Mouse (Mus musculus) midbrain, embryonic 16.5 days (tissue): Measurements from ENCODE around the gene Ergic1. TPM values are rescaled to one million over a fixed set of nuclear protein-coding genes. Genes with fewer than 3 reads are reported as not detected.

Experiments used
- ATAC-seq: fragments of 200-750 bp; cut with Nextera tagmentation; 2 replicates; pipeline ENCODE4 v1.8.0; 2017; ENCODE audit warnings: moderate TSS enrichment
- H3K27ac ChIP-seq: fragments of 300-500 bp; sonication (generic); 2 replicates; pipeline ENCODE4 v1.5.1; 2014; ENCODE audit warnings: mild to moderate bottlenecking, low read length, mixed read lengths
- H3K27me3 ChIP-seq: fragments of 300-500 bp; sonication (generic); 2 replicates; pipeline ENCODE4 v1.6.1; 2014; ENCODE audit warnings: low read depth, low read length, mixed read lengths; ENCODE audit not compliant: control insufficient read depth, insufficient read depth
- H3K36me3 ChIP-seq: fragments of 300-500 bp; sonication (generic); 2 replicates; pipeline ENCODE4 v1.6.1; 2014; ENCODE audit warnings: mild to moderate bottlenecking, low read length, moderate library complexity, mixed read lengths; ENCODE audit not compliant: control insufficient read depth, insufficient read depth
- H3K4me1 ChIP-seq: fragments of 300-500 bp; sonication (generic); 2 replicates; pipeline ENCODE4 v1.6.1; 2014; ENCODE audit warnings: mild to moderate bottlenecking, low read length, mixed read lengths; ENCODE audit not compliant: control insufficient read depth, insufficient read depth
- H3K4me2 ChIP-seq: fragments of 300-500 bp; sonication (generic); 2 replicates; pipeline ENCODE4 v1.6.1; 2014; ENCODE audit warnings: mild to moderate bottlenecking, low read length, mixed read lengths
- H3K4me3 ChIP-seq: fragments of 300-500 bp; sonication (generic); 2 replicates; pipeline ENCODE4 v1.5.1; 2014; ENCODE audit warnings: low read depth, mild to moderate bottlenecking, low read length, moderate library complexity, mixed read lengths
- H3K9ac ChIP-seq: fragments of 300-500 bp; sonication (generic); 2 replicates; pipeline ENCODE4 v1.6.1; 2014; ENCODE audit warnings: low read depth, low read length, mixed read lengths
- H3K9me3 ChIP-seq: fragments of 300-500 bp; sonication (generic); replicated peaks from 2 replicates; pipeline ENCODE4 v1.6.1; 2014; ENCODE audit warnings: mild to moderate bottlenecking, low read length, mixed read lengths; ENCODE audit not compliant: control insufficient read depth, poor library complexity, severe bottlenecking
- WGBS: fragments of 180-500 bp; shearing (Covaris S2); extraction: QIAGEN DNeasy Blood & Tissue Kit; methylation state at CpG from one replicate; pipeline ENCODE4 v1.1.7; 2014; 5-methylcytosine and 5-hydroxymethylcytosine counted together
- polyA plus RNA-seq: library from polyadenylated mRNA; unstranded; fragments of >200 nt; fragmentation: Nextera tagmentation; extraction: Ambion mirVana; gene quantifications from 2 replicates; pipeline ENCODE4 v1.2.1, GENCODE M21; 2015

The Ergic1 gene
- polyA plus RNA-seq, 1 experiment from 2014 or later = 103 TPM

DNA sequence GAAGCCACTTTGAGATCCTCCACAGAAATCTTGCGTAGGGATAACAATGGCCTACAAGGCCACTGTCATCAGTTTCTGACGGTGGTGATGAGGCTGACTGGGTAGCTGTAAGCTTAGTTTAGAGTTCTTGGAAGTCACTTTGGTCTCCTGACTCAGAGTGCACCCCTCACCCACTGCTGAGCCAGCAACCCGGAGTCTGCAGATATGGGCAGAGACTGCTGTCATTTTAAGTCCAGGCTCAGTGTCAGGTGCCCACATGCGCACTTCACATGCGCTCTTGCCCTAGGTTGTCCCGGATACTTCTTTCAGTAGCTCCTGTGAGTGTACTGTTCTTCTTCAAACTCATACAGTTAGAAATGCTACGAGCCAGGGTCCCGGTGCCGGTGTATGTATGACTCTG, 72.6 kb downstream of the Ergic1 start:
- Histone ChIP-seq H3K4me3 (no peak overlapping the region), H3K27ac (no peak overlapping the region), H3K27me3 (no peaks in the 10 kb centered on the region), H3K4me1 (no peaks in the 10 kb centered on the region), H3K4me2 (no peak overlapping the region), H3K36me3 (peaks cover 38% of the 10 kb centered on the region), H3K9ac (no peak overlapping the region), H3K9me3 (no peaks in the 10 kb centered on the region)
- ATAC-seq = no peak
- 94% methylated on average over 9 of the region's 9 CpGs for WGBS

DNA sequence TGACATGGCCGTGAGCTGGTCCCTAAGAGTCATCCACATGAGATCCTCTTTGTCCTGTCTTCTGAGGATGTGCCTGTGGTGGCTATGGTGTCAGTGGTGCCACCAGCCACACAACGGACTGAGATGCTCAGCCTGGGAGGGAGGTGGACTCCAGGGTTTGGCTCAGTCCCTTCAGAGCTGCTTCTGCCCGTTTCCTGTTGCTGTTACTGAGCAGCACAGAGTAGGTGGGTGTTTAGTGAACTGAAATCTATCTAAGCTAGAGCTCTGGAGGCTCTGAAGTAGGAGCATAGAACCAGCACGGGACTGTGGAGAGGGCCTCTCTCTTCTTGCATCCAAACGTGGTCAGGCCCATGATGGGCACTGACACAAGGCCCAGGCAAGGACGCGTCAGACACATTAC, 73.2 kb downstream of the Ergic1 start:
- Histone ChIP-seq H3K27me3 (no peaks in the 10 kb centered on the region), H3K9me3 (no peaks in the 10 kb centered on the region), H3K4me2 (no peak overlapping the region), H3K27ac (no peak overlapping the region), H3K4me3 (no peak overlapping the region), H3K36me3 (peaks cover 39% of the 10 kb centered on the region), H3K9ac (no peak overlapping the region), H3K4me1 (no peaks in the 10 kb centered on the region)
- 91% methylated on average over 7 of the region's 7 CpGs for WGBS
- ATAC-seq = no peak

DNA sequence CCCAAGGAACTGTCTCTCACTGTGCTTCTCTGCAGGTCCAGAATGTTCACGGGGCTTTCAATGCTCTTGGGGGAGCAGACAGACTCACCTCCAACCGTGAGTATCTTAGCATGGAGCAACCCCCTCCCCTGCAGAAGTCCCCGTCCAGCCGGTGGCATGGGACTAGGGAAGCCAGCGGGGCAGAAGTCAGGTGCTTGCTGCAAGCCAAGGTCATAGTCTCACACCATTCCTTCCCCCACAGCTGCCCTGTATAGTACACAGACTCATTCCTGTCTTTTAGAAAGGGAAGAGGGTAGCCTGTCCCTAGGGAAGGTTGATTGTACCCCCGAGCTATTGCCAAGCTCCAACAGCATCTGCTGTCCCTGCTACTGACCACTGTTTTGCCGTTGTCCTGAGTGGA, 74.7 kb downstream of the Ergic1 start:
- H3K27me3 ChIP-seq = no peaks in the 10 kb centered on the region
- no peak overlapping the region for H3K4me3 ChIP-seq
- H3K9ac ChIP-seq = no peak overlapping the region
- no peak for ATAC-seq
- H3K9me3 ChIP-seq = no peaks in the 10 kb centered on the region
- no peak overlapping the region for H3K4me2 ChIP-seq
- peaks cover 37% of the 10 kb centered on the region for H3K36me3 ChIP-seq
- 85% methylated on average over 7 of the region's 7 CpGs for WGBS
- H3K4me1 ChIP-seq = no peaks in the 10 kb centered on the region
- H3K27ac ChIP-seq = no peak overlapping the region

DNA sequence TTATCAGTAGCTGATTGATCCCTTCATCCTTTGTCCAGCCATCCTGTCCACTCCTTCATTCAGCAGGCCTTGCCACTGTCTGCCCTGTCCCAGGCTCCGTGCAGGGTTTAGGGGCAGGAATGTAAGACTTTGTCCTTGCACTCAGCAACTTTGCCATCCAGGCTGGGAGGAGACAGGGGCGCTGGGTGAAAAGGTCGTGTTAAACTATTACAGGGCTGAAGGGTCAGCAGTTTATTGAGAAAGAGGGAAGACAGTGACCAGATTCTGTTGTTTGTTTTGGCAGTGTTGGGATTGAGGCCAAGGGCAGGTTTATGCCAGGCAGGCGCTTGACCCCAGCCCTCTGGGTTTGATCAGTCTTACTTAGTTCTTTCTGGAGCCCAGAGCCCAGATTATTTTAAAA, 76.6 kb downstream of the Ergic1 start:
- H3K4me3 ChIP-seq = no peak overlapping the region
- H3K9me3 ChIP-seq = no peaks in the 10 kb centered on the region
- WGBS = 89% methylated on average over 4 of the region's 4 CpGs
- no peak overlapping the region for H3K4me2 ChIP-seq
- no peak overlapping the region for H3K27ac ChIP-seq
- H3K27me3 ChIP-seq = no peaks in the 10 kb centered on the region
- peaks cover 48% of the 10 kb centered on the region for H3K36me3 ChIP-seq
- no peaks in the 10 kb centered on the region for H3K4me1 ChIP-seq
- no peak for ATAC-seq
- H3K9ac ChIP-seq = 0 out of 2 replicates have a peak overlapping the region, but pooled peaks have one; percentile 14

DNA sequence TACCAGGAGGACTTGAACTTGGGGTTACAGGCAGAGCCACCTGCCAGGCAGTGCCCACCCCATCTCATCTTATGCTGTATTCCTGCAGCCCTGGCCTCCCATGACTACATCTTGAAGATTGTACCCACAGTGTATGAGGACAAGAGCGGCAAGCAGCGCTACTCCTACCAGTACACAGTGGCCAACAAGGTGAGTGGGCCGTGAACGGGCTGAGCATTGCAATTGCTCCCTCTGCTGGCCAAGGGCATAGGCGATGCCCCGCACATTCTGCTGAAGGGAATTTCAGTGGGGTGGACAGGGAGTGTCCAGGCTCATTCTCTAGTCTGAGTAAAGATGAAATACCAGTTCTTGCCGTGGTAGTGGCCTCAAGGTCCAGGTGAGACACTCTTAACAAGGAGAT, 77.4 kb downstream of the Ergic1 start:
- Histone ChIP-seq H3K4me1 (no peaks in the 10 kb centered on the region), H3K9ac (no peak overlapping the region), H3K9me3 (no peaks in the 10 kb centered on the region), H3K27ac (no peak overlapping the region), H3K4me3 (no peak overlapping the region), H3K36me3 (peaks cover 55% of the 10 kb centered on the region), H3K27me3 (no peaks in the 10 kb centered on the region), H3K4me2 (no peak overlapping the region)
- peak; percentile 66; the same call in 1 of the 2 replicates for ATAC-seq
- WGBS = 17% methylated on average over 7 of the region's 7 CpGs

DNA sequence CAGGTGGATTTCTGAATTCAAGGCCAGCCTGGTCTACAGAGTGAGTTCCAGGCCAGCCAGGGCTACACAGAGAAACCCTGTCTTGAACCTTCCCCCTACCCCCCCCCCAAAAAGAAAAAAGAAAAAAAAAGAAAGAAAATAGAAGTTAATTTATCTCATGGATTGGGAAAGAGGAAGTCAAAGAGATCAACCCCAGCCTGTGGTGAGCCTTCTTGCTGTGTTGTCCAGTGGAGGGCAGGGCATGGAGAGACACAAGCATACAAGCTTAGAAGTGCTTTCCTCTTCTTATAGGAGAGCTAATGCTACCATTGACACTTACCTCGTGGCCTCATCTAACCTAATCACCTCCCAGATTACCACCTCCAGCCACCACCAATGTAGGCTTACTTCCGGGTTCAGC, 78.5 kb downstream of the Ergic1 start:
- Histone ChIP-seq H3K27ac (no peak overlapping the region), H3K9ac (no peak overlapping the region), H3K4me1 (peaks cover 6% of the 10 kb centered on the region), H3K27me3 (no peaks in the 10 kb centered on the region), H3K9me3 (no peaks in the 10 kb centered on the region), H3K4me3 (no peak overlapping the region), H3K36me3 (peaks cover 57% of the 10 kb centered on the region), H3K4me2 (no peak overlapping the region)
- 93% methylated on average over 2 of the region's 2 CpGs for WGBS
- no peak for ATAC-seq

DNA sequence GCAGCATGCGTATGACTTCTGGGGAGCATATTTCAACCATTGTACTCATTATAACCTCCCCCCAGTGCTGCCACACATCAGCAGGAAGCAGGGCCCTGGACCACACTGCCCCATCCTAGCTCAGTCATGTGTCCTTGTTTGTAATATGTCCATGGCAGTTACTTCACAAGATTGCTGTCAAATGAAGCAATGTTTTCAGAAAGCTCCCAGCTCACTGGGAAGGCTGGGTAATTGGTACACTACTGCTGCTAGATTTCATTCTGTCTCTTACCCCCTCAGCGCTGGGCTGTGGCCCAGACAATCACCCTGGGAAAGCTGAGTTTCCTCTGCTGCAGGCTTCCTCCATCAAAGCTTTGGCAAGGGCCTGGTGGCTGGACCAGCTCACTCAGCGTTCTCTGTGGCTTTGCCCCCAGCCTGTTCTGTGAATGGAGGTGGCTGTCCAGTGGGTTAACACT, 79.0 kb downstream of the Ergic1 start:
- Histone ChIP-seq H3K4me3 (no peak overlapping the region), H3K4me1 (peaks cover 8% of the 10 kb centered on the region), H3K36me3 (peaks cover 53% of the 10 kb centered on the region), H3K27ac (no peak overlapping the region), H3K4me2 (no peak overlapping the region), H3K9me3 (no peaks in the 10 kb centered on the region), H3K27me3 (no peaks in the 10 kb centered on the region), H3K9ac (no peak overlapping the region)
- WGBS = 96% methylated on average over 3 of the region's 3 CpGs
- ATAC-seq = no peak

DNA sequence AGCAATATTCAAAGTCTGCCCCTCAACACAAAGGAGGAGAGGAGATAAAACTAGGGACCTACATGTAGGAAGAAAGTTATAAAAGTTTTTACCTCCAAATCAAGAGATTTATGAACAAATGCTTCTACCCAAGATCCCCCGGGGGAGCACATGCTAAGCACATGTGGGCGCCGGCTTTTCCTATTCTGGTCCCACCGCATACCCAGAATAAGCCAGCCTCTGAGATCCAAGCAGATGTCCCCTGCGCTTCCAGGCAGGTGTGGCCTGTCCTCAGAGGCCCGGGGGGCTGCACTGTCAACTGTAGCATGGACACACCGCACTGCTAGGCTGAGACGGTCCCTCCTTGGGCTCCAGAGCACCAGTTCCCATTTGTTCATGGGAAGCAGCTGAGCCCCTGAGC, 82.2 kb downstream of the Ergic1 start:
- H3K9ac ChIP-seq = no peak overlapping the region
- H3K4me3 ChIP-seq = no peak overlapping the region
- no peaks in the 10 kb centered on the region for H3K9me3 ChIP-seq
- WGBS = 94% methylated on average over 8 of the region's 8 CpGs
- no peak for ATAC-seq
- no peak overlapping the region for H3K4me2 ChIP-seq
- no peak overlapping the region for H3K27ac ChIP-seq
- peaks cover 62% of the 10 kb centered on the region for H3K36me3 ChIP-seq
- no peaks in the 10 kb centered on the region for H3K27me3 ChIP-seq
- peaks cover 8% of the 10 kb centered on the region for H3K4me1 ChIP-seq

DNA sequence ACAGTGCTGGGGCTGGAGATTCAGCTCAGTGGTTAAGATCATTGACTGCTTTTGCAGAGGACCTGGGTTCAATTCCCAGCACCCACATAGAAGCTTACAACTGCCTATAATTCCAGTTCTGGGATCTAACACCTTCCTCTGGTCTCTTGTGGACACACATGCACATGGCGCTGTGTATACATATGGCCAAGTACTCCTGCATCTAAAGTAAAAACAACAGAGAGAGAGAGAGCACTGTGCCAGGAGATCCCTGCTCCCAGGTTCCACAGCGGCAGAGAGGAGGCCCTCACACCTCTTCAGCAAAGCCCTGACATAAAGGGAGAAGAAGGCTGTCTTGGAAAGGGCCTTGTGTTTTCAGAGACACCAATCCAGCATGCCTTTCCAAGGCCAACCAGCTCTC, 82.7 kb downstream of the Ergic1 start:
- H3K27me3 ChIP-seq = no peaks in the 10 kb centered on the region
- no peak overlapping the region for H3K9ac ChIP-seq
- 100% methylated on average over 2 of the region's 2 CpGs for WGBS
- H3K4me1 ChIP-seq = peaks cover 8% of the 10 kb centered on the region
- H3K4me2 ChIP-seq = no peak overlapping the region
- H3K36me3 ChIP-seq = peaks cover 58% of the 10 kb centered on the region
- no peak for ATAC-seq
- H3K27ac ChIP-seq = no peak overlapping the region; the same call in 1 of the 2 replicates
- no peaks in the 10 kb centered on the region for H3K9me3 ChIP-seq
- H3K4me3 ChIP-seq = no peak overlapping the region
